Mouse (Mus musculus) ES-E14 (cell line): ENCODE results near the gene Arl15. TPM values are rescaled to one million over a fixed set of nuclear protein-coding genes. Genes with fewer than 3 reads are reported as not detected.

Experiments used
- DNase-seq: peaks from one replicate; pipeline ENCODE4 v3.0.0-alpha.2; 2013; ENCODE audit warnings: low read depth, low spot score
- H3K27ac ChIP-seq: 2 replicates; pipeline ENCODE4 v1.5.1; 2012; ENCODE audit warnings: low read depth, mild to moderate bottlenecking, low read length, moderate library complexity, mixed read lengths; ENCODE audit not compliant: poor library complexity, insufficient read depth, severe bottlenecking
- H3K36me3 ChIP-seq: 2 replicates; pipeline ENCODE4 v1.6.1; 2012; ENCODE audit warnings: mild to moderate bottlenecking, low read length, moderate library complexity, mixed read lengths; ENCODE audit not compliant: control insufficient read depth, poor library complexity, insufficient read depth, severe bottlenecking
- H3K4me1 ChIP-seq, 2 experiments: fragments of 150-350 bp in 1 of 2; sonication (generic) in 1 of 2; 2 replicates each; pipeline ENCODE4 v1.6.1; 2012; ENCODE audit warnings: low read length in 2 of 2, mild to moderate bottlenecking in 1 of 2, mixed read lengths in 1 of 2; ENCODE audit not compliant: control insufficient read depth in 2 of 2, insufficient read depth in 2 of 2, poor library complexity in 1 of 2
- H3K4me3 ChIP-seq, 2 experiments: fragments of 150-350 bp in 1 of 2; sonication (generic) in 1 of 2; 2 replicates each; pipeline ENCODE4 v1.5.1; 2012; ENCODE audit warnings: low read length in 2 of 2, low read depth in 1 of 2, mild to moderate bottlenecking in 1 of 2, mixed read lengths in 1 of 2; ENCODE audit not compliant: insufficient read depth in 1 of 2, poor library complexity in 1 of 2, severe bottlenecking in 1 of 2
- H3K9ac ChIP-seq: 2 replicates; pipeline ENCODE4 v1.6.1; 2012; ENCODE audit warnings: low read depth, mild to moderate bottlenecking, low read length, mixed read lengths; ENCODE audit not compliant: poor library complexity, insufficient read depth, severe bottlenecking
- H3K9me3 ChIP-seq: fragments of 150-350 bp; sonication (generic); 2 replicates; pipeline ENCODE4 v1.6.1; 2012; ENCODE audit warnings: low read depth, mild to moderate bottlenecking, low read length; ENCODE audit not compliant: control insufficient read depth, insufficient read depth
- CHD2 ChIP-seq: IDR thresholded peaks from 2 replicates; pipeline ENCODE4 v1.6.1; 2014; ENCODE audit warnings: mild to moderate bottlenecking, low read depth, low read length, inconsistent platforms
- HCFC1 ChIP-seq: IDR thresholded peaks from 2 replicates; pipeline ENCODE4 v1.6.1; 2012; ENCODE audit warnings: low read length, inconsistent platforms, borderline replicate concordance; ENCODE audit not compliant: insufficient read depth
- MAFK ChIP-seq: IDR thresholded peaks from 2 replicates; pipeline ENCODE4 v1.6.1; 2014; ENCODE audit warnings: mild to moderate bottlenecking, low read depth, low read length, inconsistent platforms; ENCODE audit not compliant: insufficient read depth
- ZC3H11A ChIP-seq: IDR thresholded peaks from 2 replicates; pipeline ENCODE4 v1.6.1; 2012; ENCODE audit warnings: low read depth, mild to moderate bottlenecking, inconsistent platforms, low read length, borderline replicate concordance
- ZNF384 ChIP-seq: IDR thresholded peaks from 2 replicates; pipeline ENCODE4 v1.6.1; 2012; ENCODE audit warnings: low read depth, low read length, inconsistent platforms
- in situ Hi-C, 2 experiments: fragments of 600-800 bp; cut with MboI; formaldehyde crosslinking; loops; one replicate each; pipeline ENCODE4 v1.15.1; 2025; ENCODE audit warnings: low sequenced_read_pairs in 2 of 2, inconsistent platforms in 1 of 2; ENCODE audit not compliant: unreplicated experiment in 2 of 2
- total RNA-seq: library from RNA; depleted of rRNA; stranded (reverse); fragments of 300-350 nt; gene quantifications from 2 replicates; pipeline ENCODE4 v1.2.3, GENCODE M21; 2012; rRNA removed

Gene Arl15
- total RNA-seq, 1 experiment: 15.1 TPM

DNA sequence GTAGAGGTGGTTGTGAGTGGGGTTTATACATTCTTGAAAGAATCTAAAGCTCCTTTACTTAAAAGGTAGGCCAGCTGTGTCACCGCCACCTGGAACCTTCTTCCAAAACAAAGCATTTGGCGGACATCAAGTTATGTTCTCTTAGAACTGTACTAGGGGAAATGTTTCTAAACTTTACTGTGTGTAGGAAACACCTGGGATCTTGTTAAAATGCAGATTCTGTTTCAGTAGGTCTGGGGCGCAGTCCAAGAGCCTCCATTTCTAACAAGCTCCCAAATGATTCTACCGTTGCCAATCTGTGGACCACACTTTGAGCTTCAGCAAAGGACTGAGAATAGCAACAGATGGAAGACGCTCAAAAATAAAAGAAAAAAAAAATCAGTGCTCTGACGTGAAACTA lies 405.4 kb downstream of the Arl15 start:
- Histone ChIP-seq H3K27ac (no peak overlapping the region), H3K9ac (no peak overlapping the region), H3K36me3 (no peaks in the 10 kb centered on the region), H3K4me1 (peaks cover 0 to 2% of the 10 kb centered on the region in 2 experiments; a peak in 1 of 4 replicates), H3K9me3 (no peaks in the 10 kb centered on the region), H3K4me3 (no peak overlapping the region)
- no peak for DNase-seq
- in situ Hi-C loops: no loop called here
- TF ChIP-seq CHD2 (no peak), MAFK (no peak), ZC3H11A (no peak), HCFC1 (no peak), ZNF384 (no peak)

- DNase-seq: no peak
- Histone ChIP-seq H3K4me3 (no peak overlapping the region), H3K4me1 (peaks cover 0 to 2% of the 10 kb centered on the region in 2 experiments; a peak in 1 of 4 replicates), H3K9ac (no peak overlapping the region), H3K9me3 (no peaks in the 10 kb centered on the region), H3K27ac (no peak overlapping the region), H3K36me3 (no peaks in the 10 kb centered on the region)
- in situ Hi-C loops: no loop called here
- TF ChIP-seq HCFC1: no peak
- no peak for TF ChIP-seq MAFK
- TF ChIP-seq CHD2: no peak
- no peak for TF ChIP-seq ZNF384
- TF ChIP-seq ZC3H11A: no peak
Measured at GRCm38 (mm10) chr13:114200545-114200944, 406.2 kb downstream of the Arl15 start.

GRCm38 (mm10) chr13:114202806-114203570 lies 408.7 kb downstream of the Arl15 start:
- in situ Hi-C loops: no loop called here
- Histone ChIP-seq H3K36me3 (no peaks in the 10 kb centered on the region), H3K9me3 (no peaks in the 10 kb centered on the region), H3K9ac (no peak overlapping the region), H3K4me1 (peaks cover 0 to 2% of the 10 kb centered on the region in 2 experiments; a peak in 1 of 4 replicates), H3K4me3 (peak overlapping the region; percentile 19 to 56; a peak in 3 of 4 replicates), H3K27ac (no peak overlapping the region)
- DNase-seq: peak; percentile 39
- TF ChIP-seq CHD2: no peak
- TF ChIP-seq ZC3H11A: no peak
- no peak for TF ChIP-seq MAFK

Other genes with a start within 250 kb of the Arl15 start
- gene Snx18, start 175.9 kb upstream of the Arl15 start, total RNA-seq: 45.6 and 47.5 TPM in 2 replicates
- gene Hspb3, start 130.8 kb upstream of the Arl15 start, total RNA-seq: 0.32 TPM in 1 of 2 replicates, not detected in the other